Mouse (Mus musculus): ENCODE results near the gene Pcnx3. TPM values are rescaled to one million over a fixed set of nuclear protein-coding genes. Genes with fewer than 3 reads are reported as not detected.

Pcnx3 gene
- polyA plus RNA-seq, 1 experiment from 2014 or later: 8.9 TPM

- no peak for ATAC-seq (replicated peaks; ENCODE audit: insufficient number of reproducible peaks, insufficient read depth, low FRiP score, low read depth)
- 67% methylated on average over 7 of the region's 7 CpGs for WGBS
- Histone ChIP-seq H3K27ac (peak overlapping the region; percentile 93), H3K27me3 (no peaks in the 10 kb centered on the region), H3K4me2 (peak overlapping the region; percentile 84), H3K4me1 (replicated peaks) (peaks cover 41% of the 10 kb centered on the region), H3K9ac (peak overlapping the region; percentile 89; the same call in 1 of the 2 replicates), H3K9me3 (replicated peaks) (no peaks in the 10 kb centered on the region), H3K4me3 (no peak overlapping the region), H3K36me3 (peaks cover 18% of the 10 kb centered on the region)
Measured at GRCm38 (mm10) chr19:5636036-5636570, 52.6 kb downstream of the Pcnx3 start.

DNA sequence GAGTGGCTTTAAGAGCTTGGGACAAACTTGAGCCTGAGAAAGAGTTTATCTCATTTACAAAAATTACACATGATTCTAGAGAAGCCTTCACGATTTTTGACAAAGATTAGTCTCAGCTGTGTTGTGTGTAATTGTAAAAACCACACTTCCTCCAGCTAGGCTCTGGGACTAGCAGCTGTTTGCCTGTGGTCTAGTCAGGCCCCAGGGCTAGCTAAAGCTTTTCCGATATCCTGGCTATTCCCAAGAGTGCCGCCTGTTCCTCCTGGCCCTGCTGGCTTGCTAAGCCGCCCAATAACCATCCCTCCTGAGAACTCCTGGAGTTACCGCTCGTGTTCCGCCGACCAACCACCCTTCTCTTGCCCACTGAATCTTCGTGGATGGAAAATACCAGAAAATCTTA lies 56.6 kb downstream of the Pcnx3 start:
- H3K4me1 ChIP-seq (replicated peaks): peaks cover 11% of the 10 kb centered on the region
- H3K36me3 ChIP-seq: no peaks in the 10 kb centered on the region
- H3K4me2 ChIP-seq: no peak overlapping the region
- H3K27ac ChIP-seq: no peak overlapping the region
- no peak for ATAC-seq (replicated peaks; ENCODE audit: insufficient number of reproducible peaks, insufficient read depth, low FRiP score, low read depth)
- WGBS: 72% methylated on average over 9 of the region's 9 CpGs
- no peaks in the 10 kb centered on the region for H3K27me3 ChIP-seq
- H3K4me3 ChIP-seq: no peak overlapping the region
- H3K9me3 ChIP-seq (replicated peaks): no peaks in the 10 kb centered on the region
- no peak overlapping the region for H3K9ac ChIP-seq

DNA sequence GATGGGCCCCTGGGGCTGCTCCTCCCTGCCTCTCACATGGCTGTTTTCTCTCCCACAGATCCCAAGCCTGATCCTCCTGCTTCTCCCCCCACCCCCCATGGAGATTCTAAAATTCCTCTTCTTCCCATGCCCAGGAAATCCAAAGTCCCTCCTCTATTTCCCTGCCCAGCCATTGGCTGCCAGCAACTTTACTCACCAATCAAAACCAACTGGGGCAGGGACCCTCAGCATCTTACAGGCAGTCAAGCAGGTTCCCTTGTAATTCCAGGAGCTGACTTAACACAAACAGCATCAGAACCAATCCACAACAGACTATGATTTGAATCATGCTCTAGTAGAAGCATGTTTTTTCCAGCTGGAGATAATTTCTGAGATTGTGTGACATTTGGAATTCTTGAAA lies 58.8 kb downstream of the Pcnx3 start:
- H3K4me3 ChIP-seq: no peak overlapping the region
- H3K9ac ChIP-seq: no peak overlapping the region
- H3K4me2 ChIP-seq: no peak overlapping the region

DNA sequence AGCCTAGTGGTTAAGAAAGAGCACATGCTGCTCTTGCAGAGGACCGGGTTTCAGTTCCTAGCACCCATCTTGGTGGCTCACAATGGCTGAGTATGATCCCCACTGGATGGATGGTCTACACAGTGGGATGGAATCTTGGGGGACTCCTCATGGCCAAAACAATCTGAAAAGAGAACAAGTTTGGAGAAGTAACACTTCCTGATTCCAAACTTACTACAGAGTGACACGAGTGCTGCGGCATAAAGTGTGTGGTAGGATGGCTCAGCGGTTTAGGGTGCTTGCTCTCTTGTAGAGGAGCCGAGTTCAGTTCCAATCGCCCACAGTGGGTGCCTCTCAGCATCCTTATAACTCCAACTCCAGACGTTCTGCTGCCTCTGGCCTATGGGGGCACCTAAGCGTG lies 63.4 kb downstream of the Pcnx3 start:
- H3K9me3 ChIP-seq (replicated peaks): no peaks in the 10 kb centered on the region
- H3K4me1 ChIP-seq (replicated peaks): no peaks in the 10 kb centered on the region
- 88% methylated on average over 8 of the region's 8 CpGs for WGBS
- ATAC-seq (replicated peaks; ENCODE audit: insufficient number of reproducible peaks, insufficient read depth, low FRiP score, low read depth): no peak
- no peaks in the 10 kb centered on the region for H3K36me3 ChIP-seq
- no peak overlapping the region for H3K27ac ChIP-seq
- H3K4me2 ChIP-seq: no peak overlapping the region
- no peak overlapping the region for H3K9ac ChIP-seq
- no peaks in the 10 kb centered on the region for H3K27me3 ChIP-seq
- no peak overlapping the region for H3K4me3 ChIP-seq

More for the DNA sequence above, 58.8 kb downstream of the Pcnx3 start:
- Histone ChIP-seq H3K4me1 (replicated peaks) (no peaks in the 10 kb centered on the region), H3K9me3 (replicated peaks) (no peaks in the 10 kb centered on the region), H3K27ac (no peak overlapping the region), H3K36me3 (no peaks in the 10 kb centered on the region), H3K27me3 (no peaks in the 10 kb centered on the region)
- no peak for ATAC-seq (replicated peaks; ENCODE audit: insufficient number of reproducible peaks, insufficient read depth, low FRiP score, low read depth)

GRCm38 (mm10) chr19:5621884-5622283 lies 66.8 kb downstream of the Pcnx3 start:
- no peaks in the 10 kb centered on the region for H3K27me3 ChIP-seq
- no peak overlapping the region for H3K4me3 ChIP-seq
- H3K4me2 ChIP-seq: no peak overlapping the region
- H3K9ac ChIP-seq: no peak overlapping the region
- no peaks in the 10 kb centered on the region for H3K4me1 ChIP-seq (replicated peaks)
- H3K36me3 ChIP-seq: no peaks in the 10 kb centered on the region
- ATAC-seq (replicated peaks; ENCODE audit: insufficient number of reproducible peaks, insufficient read depth, low FRiP score, low read depth): no peak
- no peak overlapping the region for H3K27ac ChIP-seq
- no peaks in the 10 kb centered on the region for H3K9me3 ChIP-seq (replicated peaks)
- WGBS: 54% methylated on average over 5 of the region's 5 CpGs

DNA sequence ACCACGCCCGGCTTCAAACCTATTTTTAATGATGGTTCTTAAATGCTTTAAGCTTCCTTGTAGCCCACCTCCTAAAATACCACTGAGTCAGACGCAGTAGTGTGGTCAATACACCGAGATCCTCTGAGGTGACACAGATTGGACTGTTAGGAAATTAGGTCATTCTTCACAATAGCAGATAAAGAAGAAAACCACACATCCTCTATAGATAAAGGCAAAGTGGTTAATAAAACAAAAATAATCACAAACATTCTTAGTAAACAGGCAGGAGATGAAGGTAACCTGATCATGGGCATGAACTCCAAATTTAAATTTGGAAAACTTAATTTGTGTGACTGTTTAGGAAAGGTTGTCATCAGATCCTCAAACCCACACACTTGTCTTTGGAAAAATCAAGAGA lies 68.7 kb downstream of the Pcnx3 start:
- 63% methylated on average over 4 of the region's 4 CpGs for WGBS
- no peak for ATAC-seq (replicated peaks; ENCODE audit: insufficient number of reproducible peaks, insufficient read depth, low FRiP score, low read depth)

DNA sequence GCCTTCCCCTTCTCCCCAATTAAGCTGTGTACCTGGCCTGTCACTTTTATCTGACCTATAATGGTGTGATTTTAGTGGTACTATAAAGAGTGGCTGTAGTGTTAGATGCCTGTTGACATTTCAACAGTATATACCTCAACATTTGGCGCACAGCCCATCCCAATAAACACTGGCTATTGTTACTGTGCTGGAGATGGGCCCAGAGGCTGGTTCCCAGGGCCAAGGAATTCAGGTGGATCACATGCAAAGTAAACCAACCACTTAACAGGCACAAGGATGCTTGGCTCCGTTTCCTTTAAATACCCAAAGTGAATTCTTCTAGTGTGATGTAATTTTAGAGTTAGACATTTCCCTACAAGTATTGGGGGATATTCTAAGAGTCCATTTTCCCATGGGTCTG lies 73.8 kb downstream of the Pcnx3 start:
- no peak overlapping the region for H3K4me2 ChIP-seq
- no peaks in the 10 kb centered on the region for H3K36me3 ChIP-seq
- no peaks in the 10 kb centered on the region for H3K9me3 ChIP-seq (replicated peaks)
- no peak overlapping the region for H3K9ac ChIP-seq
- no peak for ATAC-seq (replicated peaks; ENCODE audit: insufficient number of reproducible peaks, insufficient read depth, low FRiP score, low read depth)
- H3K4me1 ChIP-seq (replicated peaks): peaks cover 6% of the 10 kb centered on the region
- no peak overlapping the region for H3K4me3 ChIP-seq
- 56% methylated on average over 2 of the region's 2 CpGs for WGBS
- no peaks in the 10 kb centered on the region; the same call in 1 of the 2 replicates for H3K27me3 ChIP-seq
- H3K27ac ChIP-seq: no peak overlapping the region

More for the DNA sequence above, 68.7 kb downstream of the Pcnx3 start:
- no peak overlapping the region for H3K4me2 ChIP-seq
- no peak overlapping the region for H3K27ac ChIP-seq
- H3K4me3 ChIP-seq: no peak overlapping the region
- H3K9me3 ChIP-seq (replicated peaks): no peaks in the 10 kb centered on the region
- no peaks in the 10 kb centered on the region for H3K4me1 ChIP-seq (replicated peaks)
- no peak overlapping the region for H3K9ac ChIP-seq
- H3K27me3 ChIP-seq: no peaks in the 10 kb centered on the region
- H3K36me3 ChIP-seq: no peaks in the 10 kb centered on the region

Small RNAs within 50 kb of the gene (microRNA-seq; reads per million reads assigned to microRNA genes)
- gene Mir6987: not detected

Other genes starting within 250 kb of the Pcnx3 start
- not detected in 2 replicates for gene Fosl1, start 241.4 kb downstream of the Pcnx3 start, polyA plus RNA-seq (2015; fragmentation: Nextera tagmentation; extraction: Ambion mirVana)
- gene Ccdc85b, start 231.0 kb downstream of the Pcnx3 start, polyA plus RNA-seq (2015; fragmentation: Nextera tagmentation; extraction: Ambion mirVana): 9.0 and 9.9 TPM in 2 replicates
- gene Fibp, start 228.3 kb downstream of the Pcnx3 start, polyA plus RNA-seq (2015; fragmentation: Nextera tagmentation; extraction: Ambion mirVana): 97.9 and 106 TPM in 2 replicates
- 1.4 and 3.5 TPM in 2 replicates for gene Ctsw, start 220.4 kb downstream of the Pcnx3 start, polyA plus RNA-seq (2015; fragmentation: Nextera tagmentation; extraction: Ambion mirVana)
- 65.6 and 95.4 TPM in 2 replicates for gene Efemp2, start 215.0 kb downstream of the Pcnx3 start, polyA plus RNA-seq (2015; fragmentation: Nextera tagmentation; extraction: Ambion mirVana)
- gene Mus81, start 200.5 kb downstream of the Pcnx3 start, polyA plus RNA-seq (2015; fragmentation: Nextera tagmentation; extraction: Ambion mirVana): 33.8 and 48.7 TPM in 2 replicates
- 1,578 and 1,766 TPM in 2 replicates for gene Cfl1, start 198.5 kb downstream of the Pcnx3 start, polyA plus RNA-seq (2015; fragmentation: Nextera tagmentation; extraction: Ambion mirVana)
- gene 1700020D05Rik, start 185.1 kb downstream of the Pcnx3 start, polyA plus RNA-seq (2015; fragmentation: Nextera tagmentation; extraction: Ambion mirVana): 0.14 and 0.16 TPM in 2 replicates
- 15.8 and 17.6 TPM in 2 replicates for gene Snx32, start 178.4 kb downstream of the Pcnx3 start, polyA plus RNA-seq (2015; fragmentation: Nextera tagmentation; extraction: Ambion mirVana)
- 0.25 and 0.87 TPM in 2 replicates for gene Ovol1, start 128.3 kb downstream of the Pcnx3 start, polyA plus RNA-seq (2015; fragmentation: Nextera tagmentation; extraction: Ambion mirVana)
- gene Ap5b1, start 120.9 kb downstream of the Pcnx3 start, polyA plus RNA-seq (2015; fragmentation: Nextera tagmentation; extraction: Ambion mirVana): 2.0 and 4.5 TPM in 2 replicates
- 89.7 and 96.1 TPM in 2 replicates for gene Rnaseh2c, start 87.0 kb downstream of the Pcnx3 start, polyA plus RNA-seq (2015; fragmentation: Nextera tagmentation; extraction: Ambion mirVana)
- 29.6 and 35.3 TPM in 2 replicates for gene Kat5, start 78.7 kb downstream of the Pcnx3 start, polyA plus RNA-seq (2015; fragmentation: Nextera tagmentation; extraction: Ambion mirVana)
- gene Rela, start 51.4 kb downstream of the Pcnx3 start, polyA plus RNA-seq (2015; fragmentation: Nextera tagmentation; extraction: Ambion mirVana): 33.2 and 46.7 TPM in 2 replicates
- 20.6 and 33.5 TPM in 2 replicates for gene Sipa1, start 25.2 kb downstream of the Pcnx3 start, polyA plus RNA-seq (2015; fragmentation: Nextera tagmentation; extraction: Ambion mirVana)
- gene Map3k11, start 166 bp downstream of the Pcnx3 start, polyA plus RNA-seq (2015; fragmentation: Nextera tagmentation; extraction: Ambion mirVana): 23.7 and 29.6 TPM in 2 replicates
- gene Kcnk7, start 15.5 kb upstream of the Pcnx3 start, polyA plus RNA-seq (2015; fragmentation: Nextera tagmentation; extraction: Ambion mirVana): 0.40 TPM in 1 of 2 replicates, not detected in the other
- gene Ehbp1l1, start 37.4 kb upstream of the Pcnx3 start, polyA plus RNA-seq (2015; fragmentation: Nextera tagmentation; extraction: Ambion mirVana): 82.6 and 84.3 TPM in 2 replicates
- gene Fam89b, start 40.7 kb upstream of the Pcnx3 start, polyA plus RNA-seq (2015; fragmentation: Nextera tagmentation; extraction: Ambion mirVana): 68.1 and 82.4 TPM in 2 replicates
- gene Ltbp3, start 52.0 kb upstream of the Pcnx3 start, polyA plus RNA-seq (2015; fragmentation: Nextera tagmentation; extraction: Ambion mirVana): 26.6 and 43.3 TPM in 2 replicates
- 53.5 and 65.9 TPM in 2 replicates for gene Scyl1, start 82.5 kb upstream of the Pcnx3 start, polyA plus RNA-seq (2015; fragmentation: Nextera tagmentation; extraction: Ambion mirVana)
- gene Frmd8, start 186.4 kb upstream of the Pcnx3 start, polyA plus RNA-seq (2015; fragmentation: Nextera tagmentation; extraction: Ambion mirVana): 25.1 and 35.1 TPM in 2 replicates
- gene Slc25a45, start 188.9 kb upstream of the Pcnx3 start, polyA plus RNA-seq (2015; fragmentation: Nextera tagmentation; extraction: Ambion mirVana): 3.2 and 4.2 TPM in 2 replicates
- 1.2 and 2.0 TPM in 2 replicates for gene Tigd3, start 205.2 kb upstream of the Pcnx3 start, polyA plus RNA-seq (2015; fragmentation: Nextera tagmentation; extraction: Ambion mirVana)
- gene Dpf2, start 224.1 kb upstream of the Pcnx3 start, polyA plus RNA-seq (2015; fragmentation: Nextera tagmentation; extraction: Ambion mirVana): 81.9 and 106 TPM in 2 replicates
- gene Cdc42ep2, start 235.9 kb upstream of the Pcnx3 start, polyA plus RNA-seq (2015; fragmentation: Nextera tagmentation; extraction: Ambion mirVana): 10.4 and 13.0 TPM in 2 replicates